Mouse (Mus musculus) stomach, embryonic 16.5 days (tissue): ENCODE measurements around the gene Svs2. TPM values are rescaled to one million over a fixed set of nuclear protein-coding genes. Genes with fewer than 3 reads are reported as not detected.
A peak's percentile ranks its signal among the peaks of the same experiment; 100 is the strongest.
"Not testable (repeated sequence)": the region's sequence is repeated elsewhere in the genome, so short reads cannot be mapped to it uniquely, and the experiment has no call there.

Source experiments
- ATAC-seq: fragments of 200-750 bp; cut with Nextera tagmentation; 2 replicates; pipeline ENCODE4 v1.8.0; 2017; ENCODE audit warnings: moderate number of reproducible peaks, moderate TSS enrichment; ENCODE audit not compliant: insufficient read depth, low FRiP score
- H3K27ac ChIP-seq: fragments of 300-500 bp; sonication (generic); 2 replicates; pipeline ENCODE4 v1.5.1; 2014; ENCODE audit warnings: low read length
- H3K27me3 ChIP-seq: fragments of 300-500 bp; sonication (generic); 2 replicates; pipeline ENCODE4 v1.6.1; 2014; ENCODE audit warnings: low read length, control low read depth, mixed read lengths; ENCODE audit not compliant: control insufficient read depth, insufficient read depth
- H3K36me3 ChIP-seq: fragments of 300-500 bp; sonication (generic); 2 replicates; pipeline ENCODE4 v1.6.1; 2014; ENCODE audit warnings: low read length; ENCODE audit not compliant: control insufficient read depth, insufficient read depth
- H3K4me1 ChIP-seq: fragments of 300-500 bp; sonication (generic); 2 replicates; pipeline ENCODE4 v1.6.1; 2014; ENCODE audit warnings: low read length, control low read depth, mixed read lengths; ENCODE audit not compliant: control insufficient read depth, insufficient read depth
- H3K4me2 ChIP-seq: fragments of 300-500 bp; sonication (generic); 2 replicates; pipeline ENCODE4 v1.6.1; 2014; ENCODE audit warnings: low read depth, low read length, mixed read lengths
- H3K4me3 ChIP-seq: fragments of 300-500 bp; sonication (generic); replicated peaks from 2 replicates; pipeline ENCODE4 v1.5.1; 2014; ENCODE audit warnings: mild to moderate bottlenecking, low read length
- H3K9ac ChIP-seq: fragments of 300-500 bp; sonication (generic); 2 replicates; pipeline ENCODE4 v1.6.1; 2014; ENCODE audit warnings: low read length
- H3K9me3 ChIP-seq: fragments of 300-500 bp; sonication (generic); replicated peaks from 2 replicates; pipeline ENCODE4 v1.6.1; 2016; ENCODE audit warnings: low read length, control low read depth; ENCODE audit not compliant: control insufficient read depth
- WGBS: fragments of 180-500 bp; shearing (Covaris S2); extraction: QIAGEN DNeasy Blood & Tissue Kit; methylation state at CpG from one replicate; pipeline ENCODE4 v1.1.7; 2014; 5-methylcytosine and 5-hydroxymethylcytosine counted together
- polyA plus RNA-seq: library from polyadenylated mRNA; unstranded; fragments of >200 nt; fragmentation: Nextera tagmentation; extraction: Ambion mirVana; gene quantifications from 2 replicates; pipeline ENCODE4 v1.2.1, GENCODE M21; 2015

Gene Svs2
- polyA plus RNA-seq, result not detected in 2 replicates

GRCm38 (mm10) chr2:164238366-164238765 lies at the start of gene Svs2:
TSS of gene Svs2 (minus strand) at chr2:164238466.
- Histone ChIP-seq H3K36me3 (no peaks in the 10 kb centered on the region), H3K4me1 (no peaks in the 10 kb centered on the region), H3K4me2 (no peak within 1 kb of the TSS), H3K9me3 (no peaks in the 10 kb centered on the region), H3K4me3 (no peak within 1 kb of the TSS), H3K27me3 (no peaks in the 10 kb centered on the region), H3K9ac (no peak within 1 kb of the TSS), H3K27ac (no peak within 1 kb of the TSS)
- ATAC-seq, result no peak
- 79% methylated on average over 3 of the region's 3 CpGs for WGBS

GRCm38 (mm10) chr2:164278359-164278758 lies 40.1 kb upstream of the Svs2 start, which contains the start of gene Svs4:
TSS of gene Svs4 (minus strand) at chr2:164278459.
- Histone ChIP-seq H3K4me1 (no peaks in the 10 kb centered on the region), H3K4me2 (no peak within 1 kb of the TSS), H3K27me3 (no peaks in the 10 kb centered on the region), H3K27ac (no peak within 1 kb of the TSS), H3K36me3 (no peaks in the 10 kb centered on the region), H3K4me3 (no peak within 1 kb of the TSS), H3K9me3 (no peaks in the 10 kb centered on the region), H3K9ac (no peak within 1 kb of the TSS)
- no peak for ATAC-seq
- WGBS, result 89% methylated on average over 4 of the region's 4 CpGs

GRCm38 (mm10) chr2:164256540-164256939 lies 18.3 kb upstream of the Svs2 start, which contains the start of gene Svs3b:
TSS of gene Svs3b (minus strand) at chr2:164256640.
- not testable (repeated sequence) for ATAC-seq, H3K36me3 ChIP-seq, H3K4me3 ChIP-seq, H3K9ac ChIP-seq, H3K27me3 ChIP-seq, H3K4me1 ChIP-seq, H3K4me2 ChIP-seq, H3K9me3 ChIP-seq, H3K27ac ChIP-seq
- 59% methylated on average over 1 of the region's 1 CpGs for WGBS

DNA sequence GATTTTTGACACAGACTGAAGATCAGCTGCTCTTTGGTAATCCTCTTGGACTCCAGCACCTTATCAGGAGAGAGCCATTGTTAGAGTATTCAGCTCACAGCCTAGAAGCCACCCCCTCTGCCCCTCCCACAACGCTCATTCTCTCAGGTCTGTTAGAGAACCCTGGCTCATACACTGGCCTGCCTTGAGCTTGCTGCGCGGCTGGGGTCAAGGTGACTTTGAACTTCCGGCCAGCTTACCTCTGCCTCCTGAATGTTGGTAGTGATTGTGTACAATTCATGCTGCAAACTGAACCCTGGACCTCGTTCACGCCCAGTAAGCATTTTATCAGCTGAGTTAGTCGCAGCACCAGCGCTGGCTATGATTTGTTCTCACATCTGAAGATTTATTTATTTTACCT lies 5.6 kb downstream of the Svs2 start:
- Histone ChIP-seq H3K4me3 (no peak overlapping the region), H3K36me3 (no peaks in the 10 kb centered on the region), H3K4me2 (no peak overlapping the region), H3K4me1 (no peaks in the 10 kb centered on the region), H3K27ac (no peak overlapping the region), H3K9ac (no peak overlapping the region), H3K9me3 (no peaks in the 10 kb centered on the region), H3K27me3 (no peaks in the 10 kb centered on the region)
- WGBS, result 73% methylated on average over 8 of the region's 8 CpGs
- no peak; the same call in 1 of the 2 replicates for ATAC-seq

- Histone ChIP-seq H3K4me2 (no peak overlapping the region), H3K27ac (no peak overlapping the region), H3K4me3 (no peak overlapping the region), H3K36me3 (no peaks in the 10 kb centered on the region), H3K4me1 (no peaks in the 10 kb centered on the region), H3K9ac (no peak overlapping the region), H3K27me3 (no peaks in the 10 kb centered on the region), H3K9me3 (no peaks in the 10 kb centered on the region)
- no peak for ATAC-seq
- WGBS, result 77% methylated on average over 8 of the region's 8 CpGs
These were observed 9.8 kb downstream of the Svs2 start for GRCm38 (mm10) chr2:164228361-164229070.

- 42% methylated on average over 11 of the region's 11 CpGs for WGBS
- Histone ChIP-seq H3K4me3 (peak within 1 kb of the TSS; percentile 16; the same call in 1 of the 2 replicates), H3K9me3 (no peaks in the 10 kb centered on the region), H3K9ac (no peak within 1 kb of the TSS), H3K27ac (no peak within 1 kb of the TSS), H3K4me2 (peak within 1 kb of the TSS; percentile 37; the same call in 1 of the 2 replicates), H3K36me3 (no peaks in the 10 kb centered on the region), H3K27me3 (no peaks in the 10 kb centered on the region), H3K4me1 (peaks cover 3% of the 10 kb centered on the region; the same call in 1 of the 2 replicates)
- no peak for ATAC-seq
These were observed 16.7 kb downstream of the Svs2 start, which contains the start of gene Wfdc15b for GRCm38 (mm10) chr2:164221522-164221921. TSS of gene Wfdc15b (minus strand) at chr2:164221660.

DNA sequence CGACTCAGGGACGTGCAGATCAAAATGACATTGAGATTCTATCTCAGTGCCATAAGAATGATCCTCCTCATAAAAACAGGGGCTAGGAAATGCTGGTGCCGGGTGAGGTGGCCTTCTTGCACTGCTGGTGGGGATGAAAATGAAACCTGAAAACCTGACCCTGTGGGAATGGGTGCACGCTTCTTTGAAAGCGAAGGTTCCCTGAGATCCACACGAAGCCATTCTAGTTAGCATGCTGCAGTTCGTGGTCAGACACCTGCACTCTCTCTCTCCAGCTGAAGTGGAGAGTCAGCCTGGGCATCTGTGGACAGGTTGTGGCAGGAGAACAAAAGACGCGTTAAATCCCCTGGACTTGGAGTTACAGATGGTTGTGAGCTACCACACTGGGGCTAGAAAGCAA lies 19.0 kb downstream of the Svs2 start:
- H3K27ac ChIP-seq, result no peak overlapping the region
- no peaks in the 10 kb centered on the region for H3K36me3 ChIP-seq
- no peak overlapping the region for H3K4me3 ChIP-seq
- H3K9ac ChIP-seq, result no peak overlapping the region
- 85% methylated on average over 9 of the region's 9 CpGs for WGBS
- no peak for ATAC-seq
- H3K4me1 ChIP-seq, result peaks cover 3% of the 10 kb centered on the region; the same call in 1 of the 2 replicates
- no peaks in the 10 kb centered on the region for H3K27me3 ChIP-seq
- H3K4me2 ChIP-seq, result no peak overlapping the region
- no peaks in the 10 kb centered on the region for H3K9me3 ChIP-seq

- ATAC-seq, result no peak
- Histone ChIP-seq H3K27me3 (no peaks in the 10 kb centered on the region), H3K9me3 (no peaks in the 10 kb centered on the region), H3K36me3 (no peaks in the 10 kb centered on the region), H3K9ac (no peak overlapping the region), H3K4me2 (no peak overlapping the region), H3K27ac (no peak overlapping the region), H3K4me1 (no peaks in the 10 kb centered on the region), H3K4me3 (no peak overlapping the region)
- 79% methylated on average over 5 of the region's 5 CpGs for WGBS
These were observed 25.6 kb downstream of the Svs2 start for GRCm38 (mm10) chr2:164212711-164213110.

DNA sequence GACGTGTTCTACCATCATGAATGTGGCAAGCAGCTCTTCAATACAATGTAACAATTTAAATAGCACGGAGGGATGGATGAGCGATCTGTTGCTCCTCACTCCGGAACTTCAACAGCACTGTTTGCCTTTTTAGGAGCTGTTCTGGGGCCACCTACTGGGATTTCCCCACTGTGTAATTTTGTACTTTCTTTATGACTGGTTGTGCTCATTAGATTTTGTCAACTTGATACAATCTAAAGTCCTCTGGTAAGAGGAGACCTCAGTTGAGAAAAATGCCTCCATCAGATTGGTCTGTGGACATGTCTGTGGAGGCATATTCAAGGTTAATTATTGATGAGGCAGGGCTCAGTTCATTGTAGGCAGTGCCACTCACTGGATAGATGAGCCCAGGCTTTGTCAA lies 27.4 kb downstream of the Svs2 start:
- Histone ChIP-seq H3K9ac (no peak overlapping the region), H3K4me2 (no peak overlapping the region), H3K27me3 (no peaks in the 10 kb centered on the region), H3K4me3 (no peak overlapping the region), H3K36me3 (no peaks in the 10 kb centered on the region), H3K4me1 (no peaks in the 10 kb centered on the region), H3K9me3 (no peaks in the 10 kb centered on the region), H3K27ac (no peak overlapping the region)
- 91% methylated on average over 4 of the region's 4 CpGs for WGBS
- no peak for ATAC-seq
